ENCODE assay signal across 11 mouse cellular contexts in genomic region chr10:86183148-86183885, GRCm38 (mm10).
DNase-seq lines count a peak whose midpoint lies in the region; ATAC-seq and TF ChIP-seq lines count a peak whose summit lies in the region.
"Had no signal": no experiment of that assay in that cellular context is flagged by ENCODE, and none has a peak within 500 bp of the region (broad histone marks: within the 10 kb centered on the region; RNA-seq: fewer than 3 reads in every experiment).

No protein-coding gene starts in this region.

- DNase-seq in heart, adult 11 months, result peak; percentile 94
- peak; percentile 75 for DNase-seq in NIH3T3 (ENCODE audit: low read depth)
- no peak for DNase-seq in heart, postnatal 0 days (ENCODE audit: low spot score)
- peak; percentile 47 to 51 for DNase-seq in kidney, postnatal 36 days
- DNase-seq in ovary, postnatal 14 days (ENCODE audit: low spot score), result no peak
- DNase-seq in spleen, postnatal 36 days (ENCODE audit: low spot score in 2 of 2), result no peak

- no peaks in the 10 kb centered on the region for H3K27me3 ChIP-seq in heart, embryonic 11.5 days (ENCODE audit: control insufficient read depth, insufficient read depth, low read length)
- H3K27me3 ChIP-seq in heart, postnatal 0 days (ENCODE audit: control insufficient read depth, insufficient read depth, low read length), result no peaks in the 10 kb centered on the region
- H3K27me3 ChIP-seq: liver, embryonic 15.5 days; midbrain, embryonic 15.5 days; neural tube, embryonic 15.5 days had no signal

- H3K4me3 ChIP-seq in heart, embryonic 11.5 days (ENCODE audit: low read depth, low read length), result no peak overlapping the region
- H3K4me3 ChIP-seq in heart, postnatal 0 days (ENCODE audit: low read depth, low read length), result no peak overlapping the region
- H3K4me3 ChIP-seq: liver, embryonic 15.5 days; midbrain, embryonic 15.5 days; neural tube, embryonic 15.5 days had no signal

- H3K4me2 ChIP-seq in heart, embryonic 11.5 days, result no peak overlapping the region
- no peak overlapping the region for H3K4me2 ChIP-seq in heart, postnatal 0 days (ENCODE audit: low read depth, low read length)
- H3K4me2 ChIP-seq: liver, embryonic 15.5 days; midbrain, embryonic 15.5 days; neural tube, embryonic 15.5 days had no signal

- ATAC-seq in heart, embryonic 11.5 days (replicated peaks; ENCODE audit: insufficient number of reproducible peaks, low FRiP score, low TSS enrichment), result no peak
- ATAC-seq in heart, postnatal 0 days (ENCODE audit: insufficient read depth, low read depth), result no peak; the same call in 1 of the 2 replicates
- no peak for ATAC-seq in frontal cortex, adult (ENCODE audit: low TSS enrichment)
- ATAC-seq: midbrain, embryonic 15.5 days had no signal

- TF ChIP-seq EP300 in heart, postnatal 0 days (IDR thresholded peaks at IDR 0.05; ENCODE audit: low read depth), result no peak

- 60% methylated on average over 8 of the region's 8 CpGs for WGBS in heart, embryonic 11.5 days (ENCODE audit: insufficient replicate concordance)
- WGBS in heart, postnatal 0 days, result 46% methylated on average over 8 of the region's 8 CpGs

- H3K9me3 ChIP-seq in heart, embryonic 11.5 days (replicated peaks; ENCODE audit: control insufficient read depth, low read length), result no peaks in the 10 kb centered on the region
- H3K9me3 ChIP-seq in heart, postnatal 0 days (replicated peaks; ENCODE audit: control insufficient read depth, low read length), result no peaks in the 10 kb centered on the region
- H3K9me3 ChIP-seq: liver, embryonic 15.5 days; midbrain, embryonic 15.5 days; neural tube, embryonic 15.5 days had no signal

- no peak overlapping the region for H3K27ac ChIP-seq in heart, embryonic 11.5 days (ENCODE audit: low read depth, low read length)
- H3K27ac ChIP-seq in heart, postnatal 0 days (ENCODE audit: low read depth), result 0 out of 2 replicates have a peak overlapping the region, but pooled peaks have one; percentile 6
- H3K27ac ChIP-seq: liver, embryonic 15.5 days; midbrain, embryonic 15.5 days; neural tube, embryonic 15.5 days had no signal

- H3K9ac ChIP-seq in heart, embryonic 11.5 days (ENCODE audit: low read depth, low read length), result no peak overlapping the region
- no peak overlapping the region for H3K9ac ChIP-seq in heart, postnatal 0 days (replicated peaks; ENCODE audit: low read depth, low read length)
- H3K9ac ChIP-seq: liver, embryonic 15.5 days; midbrain, embryonic 15.5 days; neural tube, embryonic 15.5 days had no signal

- no peaks in the 10 kb centered on the region for H3K36me3 ChIP-seq in heart, embryonic 11.5 days (ENCODE audit: control insufficient read depth, insufficient read depth, low read length)
- no peaks in the 10 kb centered on the region for H3K36me3 ChIP-seq in heart, postnatal 0 days (replicated peaks; ENCODE audit: control insufficient read depth, insufficient read depth, low read length)
- H3K36me3 ChIP-seq: liver, embryonic 15.5 days; midbrain, embryonic 15.5 days; neural tube, embryonic 15.5 days had no signal

- no peak for TF ChIP-seq CTCF in heart, postnatal 0 days (IDR thresholded peaks at IDR 0.05; ENCODE audit: low read depth)

- no peaks in the 10 kb centered on the region for H3K4me1 ChIP-seq in heart, embryonic 11.5 days (ENCODE audit: control insufficient read depth, insufficient read depth, low read length)
- H3K4me1 ChIP-seq in heart, postnatal 0 days (ENCODE audit: control insufficient read depth, insufficient read depth), result no peaks in the 10 kb centered on the region
- H3K4me1 ChIP-seq: liver, embryonic 15.5 days; midbrain, embryonic 15.5 days; neural tube, embryonic 15.5 days had no signal

Comparison
In these comparisons a context has a peak if more than half of its experiments do, and no peak if none do; other contexts are left out.
1. DNase-seq: peak in heart, adult 11 months (single experiment), NIH3T3 (single experiment) and kidney, postnatal 36 days (2 of 2); none in heart, postnatal 0 days (single experiment), ovary, postnatal 14 days (single experiment) and spleen, postnatal 36 days (0 of 2).